Mouse (Mus musculus): ENCODE measurements around the gene Tox2. TPM values are rescaled to one million over a fixed set of nuclear protein-coding genes. Genes with fewer than 3 reads are reported as not detected.

The Tox2 gene
- total RNA-seq, 2 experiments from 2014 or later = 28.2 to 31.0 TPM

- intact Hi-C loops (cut with DNase I) = no loop called here
- no peak for DNase-seq (ENCODE audit: low spot score in 2 of 2)
Observed at GRCm38 (mm10) chr2:163350443-163350842, 147.5 kb downstream of the Tox2 start.

GRCm38 (mm10) chr2:163353731-163354130 is 150.8 kb downstream of the Tox2 start:
- intact Hi-C loops (cut with DNase I) = no loop called here
- no peak for DNase-seq (ENCODE audit: low spot score in 2 of 2)

GRCm38 (mm10) chr2:163355666-163356065 is 152.7 kb downstream of the Tox2 start:
- intact Hi-C loops (cut with DNase I) = no loop called here
- DNase-seq (ENCODE audit: low spot score in 2 of 2) = no peak

GRCm38 (mm10) chr2:163356113-163356840 is 153.4 kb downstream of the Tox2 start:
- DNase-seq (ENCODE audit: low spot score in 2 of 2) = no peak
- intact Hi-C loops (cut with DNase I) = no loop called here

- no peak for DNase-seq (ENCODE audit: low spot score in 2 of 2)
- intact Hi-C loops (cut with DNase I) = no loop called here
Observed at GRCm38 (mm10) chr2:163358662-163359061, 155.7 kb downstream of the Tox2 start.

- intact Hi-C loops (cut with DNase I) = no loop called here
- DNase-seq (ENCODE audit: low spot score in 2 of 2) = no peak
Observed at GRCm38 (mm10) chr2:163359253-163359652, 156.3 kb downstream of the Tox2 start.

GRCm38 (mm10) chr2:163360858-163361623 is 158.1 kb downstream of the Tox2 start:
- no peak for DNase-seq (ENCODE audit: low spot score in 2 of 2)
- intact Hi-C loops (cut with DNase I) = no loop called here

- DNase-seq (ENCODE audit: low spot score in 2 of 2) = no peak
- intact Hi-C loops (cut with DNase I) = no loop called here
Observed at GRCm38 (mm10) chr2:163362940-163363921, 160.3 kb downstream of the Tox2 start.

GRCm38 (mm10) chr2:163364785-163365541 is 162.0 kb downstream of the Tox2 start:
- DNase-seq (ENCODE audit: low spot score in 2 of 2) = no peak
- intact Hi-C loops (cut with DNase I) = no loop called here

GRCm38 (mm10) chr2:163370175-163370574 is 167.2 kb downstream of the Tox2 start:
- intact Hi-C loops (cut with DNase I) = no loop called here

GRCm38 (mm10) chr2:163372627-163373026 is 169.7 kb downstream of the Tox2 start:
- intact Hi-C loops (cut with DNase I) = no loop called here
- no peak for DNase-seq (ENCODE audit: low spot score in 2 of 2)

More at GRCm38 (mm10) chr2:163370175-163370574, 167.2 kb downstream of the Tox2 start:
- no peak for DNase-seq (ENCODE audit: low spot score in 2 of 2)

Other genes with a start within 250 kb of the Tox2 start
- under 1 TPM; 0.57 to 0.79 TPM for gene Sgk2, start 215.8 kb upstream of the Tox2 start, total RNA-seq (2021)
- 10 to 100 TPM; 30.2 to 36.1 TPM for gene Ift52, start 185.8 kb upstream of the Tox2 start, total RNA-seq (2021)
- 1 to 10 TPM; 1.2 to 4.5 TPM for gene Mybl2, start 148.4 kb upstream of the Tox2 start, total RNA-seq (2021)
- not detected for gene Gtsf1l, start 115.3 kb upstream of the Tox2 start, total RNA-seq (2021)
- under 1 TPM; 0.49 to 0.59 TPM for gene Jph2, start 194.9 kb downstream of the Tox2 start, total RNA-seq (2021)
- gene Oser1, start 221.6 kb downstream of the Tox2 start, total RNA-seq (2021) = 10 to 100 TPM; 24.3 to 25.0 TPM
- 10 to 100 TPM; 72.6 to 73.9 TPM for gene Gdap1l1, start 235.4 kb downstream of the Tox2 start, total RNA-seq (2021)